Mouse (Mus musculus) limb, embryonic 15.5 days (tissue): ENCODE measurements around the gene Marveld3. TPM values are rescaled to one million over a fixed set of nuclear protein-coding genes. Genes with fewer than 3 reads are reported as not detected.

Experiments
- ATAC-seq: fragments of 200-750 bp; cut with Nextera tagmentation; 2 replicates; pipeline ENCODE4 v1.8.0; 2017; ENCODE audit warnings: low read depth, moderate TSS enrichment; ENCODE audit not compliant: insufficient number of reproducible peaks, low FRiP score, low TSS enrichment
- H3K27ac ChIP-seq: fragments of 300-500 bp; sonication (generic); 2 replicates; pipeline ENCODE4 v1.5.1; 2015; ENCODE audit warnings: moderate library complexity, mild to moderate bottlenecking, inconsistent platforms
- H3K27me3 ChIP-seq: fragments of 300-500 bp; sonication (generic); 2 replicates; pipeline ENCODE4 v1.6.1; 2015; ENCODE audit warnings: inconsistent platforms
- H3K36me3 ChIP-seq: fragments of 300-500 bp; sonication (generic); 2 replicates; pipeline ENCODE4 v1.6.1; 2015; ENCODE audit warnings: inconsistent platforms
- H3K4me1 ChIP-seq: fragments of 300-500 bp; sonication (generic); 2 replicates; pipeline ENCODE4 v1.6.1; 2015; ENCODE audit warnings: inconsistent platforms
- H3K4me2 ChIP-seq: fragments of 300-500 bp; sonication (generic); 2 replicates; pipeline ENCODE4 v1.6.1; 2015; ENCODE audit warnings: mild to moderate bottlenecking, inconsistent platforms
- H3K4me3 ChIP-seq: fragments of 300-500 bp; sonication (generic); 2 replicates; pipeline ENCODE4 v1.5.1; 2015; ENCODE audit warnings: mild to moderate bottlenecking, inconsistent platforms
- H3K9ac ChIP-seq: fragments of 300-500 bp; sonication (generic); 2 replicates; pipeline ENCODE4 v1.6.1; 2015; ENCODE audit warnings: inconsistent platforms
- H3K9me3 ChIP-seq: fragments of 300-500 bp; sonication (generic); 2 replicates; pipeline ENCODE4 v1.6.1; 2016; ENCODE audit warnings: inconsistent platforms
- WGBS: fragments of 180-500 bp; shearing (Covaris S2); methylation state at CpG from one replicate; pipeline ENCODE4 v1.1.7; 2015; 5-methylcytosine and 5-hydroxymethylcytosine counted together
- polyA plus RNA-seq: library from polyadenylated mRNA; unstranded; fragments of >200 nt; fragmentation: Nextera tagmentation; extraction: Ambion mirVana; gene quantifications from 2 replicates; pipeline ENCODE4 v1.2.1, GENCODE M21; 2015

Marveld3 gene
- polyA plus RNA-seq, 1 experiment from 2014 or later, result 4.0 TPM

GRCm38 (mm10) chr8:109992166-109992565 is 30.2 kb upstream of the Marveld3 start:
- H3K9ac ChIP-seq, result no peak overlapping the region
- H3K36me3 ChIP-seq, result no peaks in the 10 kb centered on the region
- no peaks in the 10 kb centered on the region for H3K9me3 ChIP-seq
- ATAC-seq, result no peak
- H3K27me3 ChIP-seq, result no peaks in the 10 kb centered on the region
- no peak overlapping the region for H3K4me3 ChIP-seq
- H3K27ac ChIP-seq, result no peak overlapping the region
- no peak overlapping the region for H3K4me2 ChIP-seq
- no peaks in the 10 kb centered on the region for H3K4me1 ChIP-seq
- 77% methylated on average over 5 of the region's 5 CpGs for WGBS

- Histone ChIP-seq H3K36me3 (no peaks in the 10 kb centered on the region), H3K4me1 (0 out of 2 replicates have a peak, but pooled peaks cover 3% of the 10 kb centered on the region), H3K27me3 (no peaks in the 10 kb centered on the region), H3K4me2 (no peak within 1 kb of the TSS), H3K9ac (no peak within 1 kb of the TSS), H3K4me3 (no peak within 1 kb of the TSS), H3K27ac (no peak within 1 kb of the TSS), H3K9me3 (no peaks in the 10 kb centered on the region)
- ATAC-seq, result no peak
- 79% methylated on average over 8 of the region's 8 CpGs for WGBS
Observed at GRCm38 (mm10) chr8:109990224-109990623, 28.2 kb upstream of the Marveld3 start, which contains the start of gene Tat. TSS of gene Tat (plus strand) at chr8:109990437.

- Histone ChIP-seq H3K36me3 (no peaks in the 10 kb centered on the region), H3K4me3 (no peak overlapping the region), H3K9ac (no peak overlapping the region), H3K27ac (no peak overlapping the region), H3K4me1 (0 out of 2 replicates have a peak, but pooled peaks cover 7% of the 10 kb centered on the region), H3K27me3 (no peaks in the 10 kb centered on the region), H3K9me3 (no peaks in the 10 kb centered on the region), H3K4me2 (no peak overlapping the region)
- 87% methylated on average over 8 of the region's 8 CpGs for WGBS
- ATAC-seq, result no peak
Observed at GRCm38 (mm10) chr8:109989151-109989550, 27.1 kb upstream of the Marveld3 start.

- Histone ChIP-seq H3K9me3 (no peaks in the 10 kb centered on the region), H3K4me3 (no peak overlapping the region), H3K9ac (no peak overlapping the region), H3K36me3 (no peaks in the 10 kb centered on the region), H3K4me1 (0 out of 2 replicates have a peak, but pooled peaks cover 7% of the 10 kb centered on the region), H3K4me2 (no peak overlapping the region), H3K27ac (no peak overlapping the region), H3K27me3 (no peaks in the 10 kb centered on the region)
- WGBS, result 79% methylated on average over 7 of the region's 7 CpGs
- ATAC-seq, result no peak
Observed at GRCm38 (mm10) chr8:109987776-109988175, 25.8 kb upstream of the Marveld3 start.

GRCm38 (mm10) chr8:109986384-109986783 is 24.4 kb upstream of the Marveld3 start:
- WGBS, result 45% methylated on average over 7 of the region's 7 CpGs
- no peaks in the 10 kb centered on the region for H3K36me3 ChIP-seq
- no peak overlapping the region for H3K9ac ChIP-seq
- ATAC-seq, result no peak
- 0 out of 2 replicates have a peak, but pooled peaks cover 7% of the 10 kb centered on the region for H3K4me1 ChIP-seq
- H3K4me2 ChIP-seq, result no peak overlapping the region
- H3K4me3 ChIP-seq, result no peak overlapping the region
- no peak overlapping the region for H3K27ac ChIP-seq
- no peaks in the 10 kb centered on the region for H3K27me3 ChIP-seq
- no peaks in the 10 kb centered on the region for H3K9me3 ChIP-seq

GRCm38 (mm10) chr8:109983944-109984343 is 21.9 kb upstream of the Marveld3 start:
- H3K36me3 ChIP-seq, result no peaks in the 10 kb centered on the region
- H3K4me2 ChIP-seq, result no peak overlapping the region
- 0 out of 2 replicates have a peak, but pooled peaks cover 7% of the 10 kb centered on the region for H3K4me1 ChIP-seq
- no peak for ATAC-seq
- H3K9me3 ChIP-seq, result no peaks in the 10 kb centered on the region
- no peak overlapping the region for H3K4me3 ChIP-seq
- no peaks in the 10 kb centered on the region for H3K27me3 ChIP-seq
- 37% methylated on average over 5 of the region's 5 CpGs for WGBS
- no peak overlapping the region for H3K9ac ChIP-seq
- no peak overlapping the region for H3K27ac ChIP-seq

GRCm38 (mm10) chr8:109982386-109983105 is 20.5 kb upstream of the Marveld3 start:
- Histone ChIP-seq H3K4me1 (0 out of 2 replicates have a peak, but pooled peaks cover 7% of the 10 kb centered on the region), H3K36me3 (no peaks in the 10 kb centered on the region), H3K4me2 (no peak overlapping the region), H3K4me3 (no peak overlapping the region), H3K9ac (no peak overlapping the region), H3K9me3 (no peaks in the 10 kb centered on the region), H3K27me3 (no peaks in the 10 kb centered on the region), H3K27ac (no peak overlapping the region)
- WGBS, result 71% methylated on average over 15 of the region's 15 CpGs
- no peak for ATAC-seq

- H3K4me2 ChIP-seq, result no peak overlapping the region
- no peaks in the 10 kb centered on the region for H3K4me1 ChIP-seq
- no peak overlapping the region for H3K27ac ChIP-seq
- H3K36me3 ChIP-seq, result no peaks in the 10 kb centered on the region
- WGBS, result 71% methylated on average over 6 of the region's 6 CpGs
- H3K4me3 ChIP-seq, result no peak overlapping the region
- no peaks in the 10 kb centered on the region for H3K27me3 ChIP-seq
- H3K9me3 ChIP-seq, result no peaks in the 10 kb centered on the region
- no peak for ATAC-seq
- H3K9ac ChIP-seq, result no peak overlapping the region
Observed at GRCm38 (mm10) chr8:109979339-109979738, 17.3 kb upstream of the Marveld3 start.

GRCm38 (mm10) chr8:109972901-109973300 is 10.9 kb upstream of the Marveld3 start:
- H3K27ac ChIP-seq, result no peak overlapping the region
- no peaks in the 10 kb centered on the region for H3K36me3 ChIP-seq
- no peaks in the 10 kb centered on the region for H3K9me3 ChIP-seq
- H3K4me3 ChIP-seq, result no peak overlapping the region
- 77% methylated on average over 4 of the region's 4 CpGs for WGBS
- no peak overlapping the region for H3K9ac ChIP-seq
- no peaks in the 10 kb centered on the region for H3K4me1 ChIP-seq
- no peak overlapping the region for H3K4me2 ChIP-seq
- H3K27me3 ChIP-seq, result peaks cover 22% of the 10 kb centered on the region
- no peak for ATAC-seq

- H3K27me3 ChIP-seq, result peaks cover 23% of the 10 kb centered on the region
- H3K4me1 ChIP-seq, result no peaks in the 10 kb centered on the region
- H3K9me3 ChIP-seq, result no peaks in the 10 kb centered on the region
- H3K4me3 ChIP-seq, result no peak overlapping the region
- no peak overlapping the region for H3K9ac ChIP-seq
- no peak overlapping the region for H3K4me2 ChIP-seq
- no peaks in the 10 kb centered on the region for H3K36me3 ChIP-seq
- no peak for ATAC-seq
- 9% methylated on average over 9 of the region's 9 CpGs for WGBS
- no peak overlapping the region for H3K27ac ChIP-seq
Observed at GRCm38 (mm10) chr8:109970323-109970722, 8.3 kb upstream of the Marveld3 start.

GRCm38 (mm10) chr8:109968837-109969236 is 6.8 kb upstream of the Marveld3 start:
- Histone ChIP-seq H3K36me3 (no peaks in the 10 kb centered on the region), H3K9me3 (no peaks in the 10 kb centered on the region), H3K4me3 (no peak overlapping the region), H3K4me1 (no peaks in the 10 kb centered on the region), H3K27me3 (peaks cover 26% of the 10 kb centered on the region), H3K4me2 (no peak overlapping the region), H3K9ac (no peak overlapping the region), H3K27ac (no peak overlapping the region)
- no peak for ATAC-seq
- 54% methylated on average over 10 of the region's 10 CpGs for WGBS

- peaks cover 53% of the 10 kb centered on the region for H3K27me3 ChIP-seq
- peaks cover 16% of the 10 kb centered on the region for H3K4me1 ChIP-seq
- ATAC-seq, result no peak
- H3K9me3 ChIP-seq, result no peaks in the 10 kb centered on the region
- 63% methylated on average over 4 of the region's 4 CpGs for WGBS
- H3K27ac ChIP-seq, result no peak overlapping the region
- no peak overlapping the region for H3K4me2 ChIP-seq
- no peaks in the 10 kb centered on the region for H3K36me3 ChIP-seq
- no peak overlapping the region for H3K9ac ChIP-seq
- no peak overlapping the region for H3K4me3 ChIP-seq
Observed at GRCm38 (mm10) chr8:109964106-109964505, 2.1 kb upstream of the Marveld3 start.
